Mouse (Mus musculus): ENCODE results near the gene Coro2b. TPM values are rescaled to one million over a fixed set of nuclear protein-coding genes. Genes with fewer than 3 reads are reported as not detected.

Gene Coro2b
- polyA plus RNA-seq, 1 experiment from 2014 or later = 15.3 TPM

- H3K27ac ChIP-seq (ENCODE audit: low read depth, low read length) = no peak overlapping the region; the same call in 1 of the 2 replicates
- no peaks in the 10 kb centered on the region for H3K9me3 ChIP-seq (ENCODE audit: control insufficient read depth, low read length)
- peaks cover 52% of the 10 kb centered on the region for H3K4me1 ChIP-seq (ENCODE audit: control insufficient read depth, insufficient read depth, low read length)
- H3K36me3 ChIP-seq (ENCODE audit: control insufficient read depth, insufficient read depth, low read length) = no peaks in the 10 kb centered on the region
- DNase-seq (ENCODE audit: low spot score, missing footprints) = peak; percentile 71
- ATAC-seq (ENCODE audit: low FRiP score) = no peak
- no peak overlapping the region for H3K4me2 ChIP-seq
- no peak overlapping the region for H3K4me3 ChIP-seq (ENCODE audit: low read depth, low read length)
- H3K9ac ChIP-seq (ENCODE audit: low read length) = no peak overlapping the region
- WGBS = 49% methylated on average over 5 of the region's 5 CpGs
- no peaks in the 10 kb centered on the region for H3K27me3 ChIP-seq (ENCODE audit: control insufficient read depth, insufficient read depth, low read length)
These were observed 14.6 kb downstream of the Coro2b start for GRCm38 (mm10) chr9:62522211-62522610.

DNA sequence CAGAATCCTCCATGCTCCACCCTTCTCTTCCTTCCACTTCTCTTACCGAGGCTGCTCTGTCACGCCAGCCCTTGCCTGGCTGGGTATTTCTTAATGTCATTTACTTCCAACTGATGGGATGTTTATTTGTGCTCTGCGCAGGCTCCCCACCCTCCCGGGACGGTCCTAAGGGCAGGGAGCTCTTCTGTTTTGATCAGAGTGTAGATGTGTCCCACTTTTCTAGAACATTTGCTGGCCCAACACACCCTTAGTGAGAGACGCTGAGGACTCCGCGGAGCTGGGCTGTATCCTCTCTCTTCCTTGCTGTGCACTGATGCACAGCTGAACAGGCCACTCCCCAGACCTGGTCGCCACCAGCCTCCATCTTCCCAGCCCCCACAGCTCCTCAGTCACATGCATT is 15.3 kb downstream of the Coro2b start:
- 39% methylated on average over 9 of the region's 9 CpGs for WGBS
- Histone ChIP-seq H3K4me1 (ENCODE audit: control insufficient read depth, insufficient read depth, low read length) (peaks cover 46% of the 10 kb centered on the region), H3K9ac (ENCODE audit: low read length) (peak overlapping the region; percentile 17; the same call in 1 of the 2 replicates), H3K4me3 (ENCODE audit: low read depth, low read length) (no peak overlapping the region), H3K9me3 (ENCODE audit: control insufficient read depth, low read length) (no peaks in the 10 kb centered on the region), H3K36me3 (ENCODE audit: control insufficient read depth, insufficient read depth, low read length) (no peaks in the 10 kb centered on the region), H3K27ac (ENCODE audit: low read depth, low read length) (no peak overlapping the region), H3K4me2 (no peak overlapping the region), H3K27me3 (ENCODE audit: control insufficient read depth, insufficient read depth, low read length) (no peaks in the 10 kb centered on the region)
- no peak for ATAC-seq (ENCODE audit: low FRiP score)
- peak; percentile 83 for DNase-seq (ENCODE audit: low spot score, missing footprints)

DNA sequence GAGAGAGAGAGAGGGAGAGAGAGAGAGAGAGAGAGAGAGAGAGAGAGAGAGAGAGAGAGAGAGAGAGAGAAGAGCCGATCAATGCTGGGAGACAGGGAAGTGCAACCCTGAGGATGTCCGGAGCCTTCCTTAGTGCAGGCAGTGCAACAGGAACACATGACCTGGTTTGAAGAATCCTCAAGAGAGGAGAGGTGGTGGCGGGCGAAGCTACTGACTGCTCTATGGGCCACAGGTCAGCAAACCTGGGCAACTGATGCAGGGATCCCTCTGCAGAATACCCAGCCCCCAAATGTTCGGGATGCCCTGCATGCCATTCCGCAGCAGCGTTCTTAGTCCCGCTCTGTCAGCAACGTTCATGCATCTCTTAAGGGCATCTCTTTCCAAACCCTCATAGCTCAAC is 15.9 kb downstream of the Coro2b start:
- no peak overlapping the region for H3K4me2 ChIP-seq
- no peaks in the 10 kb centered on the region for H3K9me3 ChIP-seq (ENCODE audit: control insufficient read depth, low read length)
- WGBS = 50% methylated on average over 9 of the region's 9 CpGs
- H3K4me3 ChIP-seq (ENCODE audit: low read depth, low read length) = no peak overlapping the region
- no peaks in the 10 kb centered on the region for H3K27me3 ChIP-seq (ENCODE audit: control insufficient read depth, insufficient read depth, low read length)
- H3K9ac ChIP-seq (ENCODE audit: low read length) = no peak overlapping the region; the same call in 1 of the 2 replicates
- ATAC-seq (ENCODE audit: low FRiP score) (no peak), DNase-seq (ENCODE audit: low spot score, missing footprints) (no peak)
- H3K4me1 ChIP-seq (ENCODE audit: control insufficient read depth, insufficient read depth, low read length) = peaks cover 40% of the 10 kb centered on the region
- H3K27ac ChIP-seq (ENCODE audit: low read depth, low read length) = no peak overlapping the region
- H3K36me3 ChIP-seq (ENCODE audit: control insufficient read depth, insufficient read depth, low read length) = no peaks in the 10 kb centered on the region

GRCm38 (mm10) chr9:62519787-62520503 is 16.9 kb downstream of the Coro2b start:
- Histone ChIP-seq H3K36me3 (ENCODE audit: control insufficient read depth, insufficient read depth, low read length) (no peaks in the 10 kb centered on the region), H3K27me3 (ENCODE audit: control insufficient read depth, insufficient read depth, low read length) (no peaks in the 10 kb centered on the region), H3K27ac (ENCODE audit: low read depth, low read length) (no peak overlapping the region), H3K4me2 (no peak overlapping the region), H3K9ac (ENCODE audit: low read length) (no peak overlapping the region), H3K4me1 (ENCODE audit: control insufficient read depth, insufficient read depth, low read length) (peaks cover 34% of the 10 kb centered on the region), H3K9me3 (ENCODE audit: control insufficient read depth, low read length) (no peaks in the 10 kb centered on the region), H3K4me3 (ENCODE audit: low read depth, low read length) (no peak overlapping the region)
- DNase-seq (ENCODE audit: low spot score, missing footprints) (no peak), ATAC-seq (ENCODE audit: low FRiP score) (no peak)
- WGBS = 61% methylated on average over 15 of the region's 15 CpGs

DNA sequence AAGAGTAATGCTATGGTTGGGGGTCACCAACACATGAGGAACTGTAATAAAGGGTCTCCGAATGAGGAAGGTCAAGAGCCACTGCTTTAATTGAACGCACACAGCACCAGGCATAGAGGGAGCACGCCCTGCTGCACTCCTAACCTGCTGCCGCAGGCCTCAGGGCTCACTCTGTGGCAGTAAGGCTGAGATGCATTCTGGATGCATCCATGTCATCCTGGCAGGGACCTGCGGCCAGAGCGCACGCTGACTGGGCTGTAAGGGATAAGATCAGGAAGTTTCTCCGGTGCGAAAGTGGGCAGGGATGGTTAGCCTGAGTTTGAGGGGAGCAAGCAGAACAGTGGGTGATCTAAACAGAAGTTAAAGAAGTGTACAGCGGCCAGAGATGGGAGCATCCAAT is 17.5 kb downstream of the Coro2b start:
- H3K4me3 ChIP-seq (ENCODE audit: low read depth, low read length) = no peak overlapping the region
- H3K27me3 ChIP-seq (ENCODE audit: control insufficient read depth, insufficient read depth, low read length) = no peaks in the 10 kb centered on the region
- no peak overlapping the region for H3K4me2 ChIP-seq
- ATAC-seq (ENCODE audit: low FRiP score) = no peak
- no peak overlapping the region for H3K9ac ChIP-seq (ENCODE audit: low read length)
- no peaks in the 10 kb centered on the region for H3K36me3 ChIP-seq (ENCODE audit: control insufficient read depth, insufficient read depth, low read length)
- WGBS = 80% methylated on average over 10 of the region's 10 CpGs
- DNase-seq (ENCODE audit: low spot score, missing footprints) = no peak
- H3K27ac ChIP-seq (ENCODE audit: low read depth, low read length) = no peak overlapping the region
- no peaks in the 10 kb centered on the region for H3K9me3 ChIP-seq (ENCODE audit: control insufficient read depth, low read length)
- H3K4me1 ChIP-seq (ENCODE audit: control insufficient read depth, insufficient read depth, low read length) = peaks cover 34% of the 10 kb centered on the region

- 15% methylated on average over 4 of the region's 4 CpGs for WGBS
- no peak overlapping the region; the same call in 1 of the 2 replicates for H3K27ac ChIP-seq (ENCODE audit: low read depth, low read length)
- DNase-seq (ENCODE audit: low spot score, missing footprints) (no peak), ATAC-seq (ENCODE audit: low FRiP score) (peak; percentile 33; the same call in 1 of the 2 replicates)
- H3K4me2 ChIP-seq = no peak overlapping the region
- H3K4me3 ChIP-seq (ENCODE audit: low read depth, low read length) = no peak overlapping the region
- no peaks in the 10 kb centered on the region for H3K27me3 ChIP-seq (ENCODE audit: control insufficient read depth, insufficient read depth, low read length)
- no peak overlapping the region for H3K9ac ChIP-seq (ENCODE audit: low read length)
- H3K36me3 ChIP-seq (ENCODE audit: control insufficient read depth, insufficient read depth, low read length) = no peaks in the 10 kb centered on the region
- peaks cover 37% of the 10 kb centered on the region for H3K4me1 ChIP-seq (ENCODE audit: control insufficient read depth, insufficient read depth, low read length)
- no peaks in the 10 kb centered on the region for H3K9me3 ChIP-seq (ENCODE audit: control insufficient read depth, low read length)
These were observed 18.3 kb downstream of the Coro2b start for GRCm38 (mm10) chr9:62518572-62518971.

GRCm38 (mm10) chr9:62517112-62517957 is 19.5 kb downstream of the Coro2b start:
- no peak overlapping the region for H3K9ac ChIP-seq (ENCODE audit: low read length)
- 66% methylated on average over 6 of the region's 6 CpGs for WGBS
- no peaks in the 10 kb centered on the region for H3K27me3 ChIP-seq (ENCODE audit: control insufficient read depth, insufficient read depth, low read length)
- DNase-seq (ENCODE audit: low spot score, missing footprints) = no peak
- peaks cover 35% of the 10 kb centered on the region for H3K4me1 ChIP-seq (ENCODE audit: control insufficient read depth, insufficient read depth, low read length)
- no peak overlapping the region for H3K27ac ChIP-seq (ENCODE audit: low read depth, low read length)
- no peak overlapping the region for H3K4me3 ChIP-seq (ENCODE audit: low read depth, low read length)
- no peak for ATAC-seq (ENCODE audit: low FRiP score)
- H3K4me2 ChIP-seq = no peak overlapping the region
- no peaks in the 10 kb centered on the region for H3K9me3 ChIP-seq (ENCODE audit: control insufficient read depth, low read length)
- H3K36me3 ChIP-seq (ENCODE audit: control insufficient read depth, insufficient read depth, low read length) = no peaks in the 10 kb centered on the region

DNA sequence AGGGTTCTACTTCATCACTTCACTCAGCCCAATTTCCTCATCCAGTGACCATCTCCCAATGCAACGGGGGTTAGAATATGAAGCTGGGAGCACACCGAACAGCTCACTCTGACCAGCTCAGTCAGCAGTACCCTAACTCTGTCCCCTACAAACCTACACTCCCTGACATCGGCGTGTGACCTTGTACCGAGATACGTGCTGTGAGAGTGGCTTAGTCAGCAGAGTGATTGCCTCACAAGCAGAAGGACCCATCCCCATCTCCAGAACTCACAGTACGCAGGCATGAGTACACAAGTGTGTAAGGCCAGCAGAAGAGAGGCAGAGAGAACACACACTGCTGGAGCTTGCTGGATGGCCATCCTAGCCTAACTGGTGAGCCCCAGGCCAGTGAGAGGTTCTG is 21.7 kb downstream of the Coro2b start:
- no peak for ATAC-seq (ENCODE audit: low FRiP score)
- Histone ChIP-seq H3K27ac (ENCODE audit: low read depth, low read length) (no peak overlapping the region), H3K36me3 (ENCODE audit: control insufficient read depth, insufficient read depth, low read length) (no peaks in the 10 kb centered on the region), H3K4me1 (ENCODE audit: control insufficient read depth, insufficient read depth, low read length) (peaks cover 17% of the 10 kb centered on the region), H3K9ac (ENCODE audit: low read length) (no peak overlapping the region), H3K4me3 (ENCODE audit: low read depth, low read length) (no peak overlapping the region), H3K27me3 (ENCODE audit: control insufficient read depth, insufficient read depth, low read length) (no peaks in the 10 kb centered on the region), H3K4me2 (no peak overlapping the region), H3K9me3 (ENCODE audit: control insufficient read depth, low read length) (no peaks in the 10 kb centered on the region)
- DNase-seq (ENCODE audit: low spot score, missing footprints) = no peak
- WGBS = 91% methylated on average over 7 of the region's 7 CpGs

GRCm38 (mm10) chr9:62513492-62514133 is 23.2 kb downstream of the Coro2b start:
- no peak overlapping the region for H3K4me2 ChIP-seq
- 78% methylated on average over 10 of the region's 10 CpGs for WGBS
- H3K27ac ChIP-seq (ENCODE audit: low read depth, low read length) = no peak overlapping the region
- H3K36me3 ChIP-seq (ENCODE audit: control insufficient read depth, insufficient read depth, low read length) = no peaks in the 10 kb centered on the region
- no peaks in the 10 kb centered on the region for H3K27me3 ChIP-seq (ENCODE audit: control insufficient read depth, insufficient read depth, low read length)
- H3K4me1 ChIP-seq (ENCODE audit: control insufficient read depth, insufficient read depth, low read length) = peaks cover 19% of the 10 kb centered on the region
- H3K9me3 ChIP-seq (ENCODE audit: control insufficient read depth, low read length) = no peaks in the 10 kb centered on the region
- H3K9ac ChIP-seq (ENCODE audit: low read length) = no peak overlapping the region
- no peak overlapping the region for H3K4me3 ChIP-seq (ENCODE audit: low read depth, low read length)
- DNase-seq (ENCODE audit: low spot score, missing footprints) (no peak), ATAC-seq (ENCODE audit: low FRiP score) (no peak)
